Mouse (Mus musculus) kidney, adult 2 months (tissue): Measurements from ENCODE around the gene Cnnm2. TPM values are rescaled to one million over a fixed set of nuclear protein-coding genes. Genes with fewer than 3 reads are reported as not detected.

ENCODE experiments used
- DNase-seq: peaks from one replicate; pipeline ENCODE4 v3.0.0; 2021
- H3K27ac ChIP-seq: fragments of 200-500 bp; 2 replicates; pipeline ENCODE4 v1.5.1; 2012; ENCODE audit warnings: low read depth, low read length, control low read depth, inconsistent platforms; ENCODE audit not compliant: insufficient read depth
- H3K27me3 ChIP-seq: fragments of 200-500 bp; replicated peaks from 2 replicates; pipeline ENCODE4 v1.6.1; 2012; ENCODE audit warnings: mild to moderate bottlenecking, moderate library complexity, low read length, inconsistent platforms; ENCODE audit not compliant: control insufficient read depth, insufficient read depth
- H3K36me3 ChIP-seq: fragments of 200-500 bp; 2 replicates; pipeline ENCODE4 v1.6.1; 2012; ENCODE audit warnings: mild to moderate bottlenecking, moderate library complexity, low read length, inconsistent platforms; ENCODE audit not compliant: control insufficient read depth, insufficient read depth
- H3K4me1 ChIP-seq: fragments of 200-500 bp; 2 replicates; pipeline ENCODE4 v1.6.1; 2011; ENCODE audit warnings: low read length; ENCODE audit not compliant: control insufficient read depth, insufficient read depth
- H3K4me3 ChIP-seq: fragments of 200-500 bp; 2 replicates; pipeline ENCODE4 v1.5.1; 2011; ENCODE audit warnings: mild to moderate bottlenecking, low read depth, low read length, control low read depth; ENCODE audit not compliant: insufficient read depth
- CTCF ChIP-seq: fragments of 200-500 bp; conservative IDR thresholded peaks from 2 replicates; pipeline ENCODE4 v1.5.1; 2011; ENCODE audit warnings: low read depth, mild to moderate bottlenecking, control low read depth, low read length, moderate library complexity, mixed read lengths; ENCODE audit not compliant: insufficient read depth, insufficient read length
- POLR2A ChIP-seq: fragments of 200-500 bp; IDR thresholded peaks from one replicate; pipeline ENCODE4 v1.6.1; 2011; ENCODE audit warnings: low read depth, low read length, control low read depth
- WGBS: fragments of 180-500 bp; shearing (Covaris S2); methylation state at CpG from one replicate; pipeline ENCODE4 v1.1.7; 2018; 5-methylcytosine and 5-hydroxymethylcytosine counted together
- polyA plus RNA-seq: library from polyadenylated mRNA; depleted of rRNA; stranded (reverse); fragments of >200 nt; gene quantifications from 2 replicates; pipeline ENCODE4 v1.2.3, GENCODE M21; 2012

The Cnnm2 gene
- polyA plus RNA-seq, 1 experiment: 26.4 TPM

DNA sequence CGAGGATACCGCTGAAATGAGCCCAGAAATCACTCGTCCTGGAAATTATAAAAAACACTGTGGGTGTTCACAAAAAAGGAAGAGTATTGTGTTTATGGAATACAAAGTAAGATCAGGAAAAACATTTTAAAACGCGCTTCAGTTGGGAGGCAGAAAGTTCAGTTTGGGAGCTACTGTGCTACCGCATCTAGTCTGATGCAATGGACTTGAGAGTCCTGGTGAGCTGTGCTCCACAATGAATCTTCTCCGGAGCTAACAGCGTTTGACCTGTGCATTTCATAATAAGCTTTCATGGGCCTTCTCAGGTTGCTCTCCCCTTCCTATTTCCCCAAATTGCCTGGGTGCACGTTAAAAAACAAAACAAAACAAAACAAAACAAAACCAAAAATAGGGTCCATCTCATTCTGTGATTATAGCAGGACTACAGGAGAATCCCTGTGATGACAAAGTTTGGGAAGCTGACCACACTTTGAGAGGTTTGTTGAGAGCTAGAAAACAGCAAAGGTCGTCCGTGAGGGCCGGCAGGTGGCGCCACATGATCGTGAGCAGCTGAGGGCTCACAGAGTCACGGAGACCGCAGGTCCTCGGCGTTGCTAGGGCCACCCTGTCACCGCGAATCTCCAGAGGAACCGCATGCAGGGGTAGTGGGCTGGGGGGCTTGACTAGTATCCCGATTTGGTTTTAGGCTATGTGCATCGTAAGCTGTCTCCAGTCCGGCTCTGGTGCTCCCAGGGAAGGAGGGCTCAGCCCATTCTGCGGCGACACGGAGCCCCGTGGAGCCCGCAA lies 828 bp upstream of the Cnnm2 start:
- DNase-seq: peak; percentile 93
- H3K4me3 ChIP-seq: peak overlapping the region; percentile 44
- H3K4me1 ChIP-seq: peaks cover 17% of the 10 kb centered on the region; the same call in 1 of the 2 replicates
- peak overlapping the region; percentile 26; the same call in 1 of the 2 replicates for H3K27ac ChIP-seq
- TF ChIP-seq CTCF: peak; percentile 97
- TF ChIP-seq POLR2A: no peak
- H3K36me3 ChIP-seq: no peaks in the 10 kb centered on the region
- no peaks in the 10 kb centered on the region for H3K27me3 ChIP-seq
- WGBS: 19% methylated on average over 29 of the region's 29 CpGs

DNA sequence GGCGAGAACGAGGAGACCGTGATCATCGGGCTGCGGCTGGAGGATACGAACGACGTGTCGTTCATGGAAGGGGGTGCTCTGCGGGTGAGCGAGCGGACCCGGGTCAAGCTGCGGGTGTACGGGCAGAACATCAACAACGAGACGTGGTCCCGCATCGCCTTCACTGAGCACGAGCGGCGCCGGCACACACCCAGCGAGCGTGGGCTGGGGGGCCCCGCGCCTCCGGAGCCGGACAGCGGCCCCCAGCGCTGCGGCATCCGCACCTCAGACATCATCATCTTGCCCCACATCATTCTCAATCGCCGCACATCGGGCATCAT lies 535 bp downstream of the Cnnm2 start:
- Histone ChIP-seq H3K27me3 (no peaks in the 10 kb centered on the region), H3K27ac (peak overlapping the region; percentile 13), H3K4me1 (peaks cover 17% of the 10 kb centered on the region; the same call in 1 of the 2 replicates), H3K36me3 (no peaks in the 10 kb centered on the region), H3K4me3 (peak overlapping the region; percentile 63)
- no peak for TF ChIP-seq CTCF
- TF ChIP-seq POLR2A: no peak
- no peak for DNase-seq
- WGBS: 0% methylated on average over 36 of the region's 36 CpGs

DNA sequence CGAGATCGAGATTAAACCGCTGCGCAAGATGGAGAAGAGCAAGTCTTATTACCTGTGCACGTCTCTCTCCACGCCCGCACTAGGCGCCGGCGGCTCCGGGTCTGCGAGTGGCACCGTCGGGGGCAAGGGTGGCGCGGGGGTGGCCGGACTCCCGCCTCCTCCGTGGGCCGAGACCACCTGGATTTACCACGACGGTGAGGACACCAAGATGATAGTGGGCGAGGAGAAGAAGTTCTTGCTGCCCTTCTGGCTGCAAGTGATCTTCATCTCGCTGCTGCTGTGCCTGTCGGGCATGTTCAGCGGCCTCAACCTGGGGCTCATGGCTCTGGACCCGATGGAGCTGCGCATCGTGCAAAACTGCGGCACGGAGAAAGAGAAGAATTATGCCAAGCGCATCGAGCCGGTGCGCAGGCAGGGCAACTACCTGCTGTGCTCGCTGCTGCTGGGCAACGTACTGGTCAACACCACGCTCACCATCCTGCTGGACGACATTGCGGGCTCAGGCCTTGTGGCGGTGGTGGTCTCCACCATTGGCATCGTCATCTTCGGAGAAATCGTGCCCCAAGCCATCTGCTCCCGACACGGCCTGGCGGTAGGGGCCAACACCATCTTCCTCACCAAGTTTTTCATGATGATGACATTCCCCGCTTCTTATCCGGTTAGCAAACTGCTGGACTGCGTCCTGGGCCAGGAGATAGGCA lies 1.0 kb downstream of the Cnnm2 start:
- H3K27ac ChIP-seq: 0 out of 2 replicates have a peak overlapping the region, but pooled peaks have one; percentile 4
- 1% methylated on average over 50 of the region's 50 CpGs for WGBS

DNA sequence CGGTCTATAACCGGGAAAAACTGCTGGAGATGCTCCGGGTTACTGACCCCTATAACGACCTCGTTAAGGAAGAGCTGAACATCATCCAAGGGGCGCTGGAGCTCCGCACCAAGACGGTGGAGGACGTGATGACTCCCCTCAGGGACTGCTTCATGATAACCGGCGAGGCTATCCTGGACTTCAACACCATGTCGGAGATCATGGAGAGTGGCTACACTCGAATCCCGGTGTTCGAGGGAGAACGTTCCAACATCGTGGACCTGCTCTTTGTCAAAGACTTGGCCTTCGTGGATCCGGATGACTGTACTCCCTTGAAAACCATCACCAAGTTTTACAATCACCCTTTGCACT lies 1.6 kb downstream of the Cnnm2 start:
- H3K4me1 ChIP-seq: peaks cover 17% of the 10 kb centered on the region; the same call in 1 of the 2 replicates
- H3K4me3 ChIP-seq: peak overlapping the region; percentile 63
- TF ChIP-seq POLR2A (no peak), CTCF (no peak)
- H3K36me3 ChIP-seq: no peaks in the 10 kb centered on the region
- no peaks in the 10 kb centered on the region for H3K27me3 ChIP-seq
- no peak overlapping the region for H3K27ac ChIP-seq
- WGBS: 11% methylated on average over 19 of the region's 19 CpGs
- peak; percentile 28 for DNase-seq

More for the DNA sequence above, 1.0 kb downstream of the Cnnm2 start:
- Histone ChIP-seq H3K4me1 (peaks cover 17% of the 10 kb centered on the region; the same call in 1 of the 2 replicates), H3K36me3 (no peaks in the 10 kb centered on the region), H3K27me3 (no peaks in the 10 kb centered on the region), H3K4me3 (peak overlapping the region; percentile 63)
- DNase-seq: peak; percentile 33
- no peak for TF ChIP-seq CTCF

DNA sequence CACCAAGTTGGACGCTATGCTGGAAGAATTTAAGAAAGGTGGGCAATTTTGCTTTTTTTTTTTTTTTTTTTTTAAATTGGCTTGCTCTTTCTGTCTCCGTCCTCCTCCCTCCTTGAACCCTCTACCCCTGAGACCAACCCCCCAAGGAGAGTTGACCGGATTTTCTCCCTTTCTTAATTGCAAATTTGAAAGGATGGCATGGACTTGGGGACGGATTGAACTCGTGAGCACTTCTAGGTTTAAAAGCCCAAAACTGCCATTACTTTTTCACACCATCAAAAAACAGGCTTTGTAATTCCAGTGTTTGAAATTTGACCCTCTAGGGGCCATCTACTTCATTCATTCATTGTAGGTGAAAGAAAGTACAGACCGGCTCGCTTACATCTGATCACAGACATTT lies 2.0 kb downstream of the Cnnm2 start:
- Histone ChIP-seq H3K36me3 (no peaks in the 10 kb centered on the region), H3K4me3 (peak overlapping the region; percentile 63), H3K4me1 (peaks cover 17% of the 10 kb centered on the region; the same call in 1 of the 2 replicates), H3K27ac (no peak overlapping the region), H3K27me3 (no peaks in the 10 kb centered on the region)
- DNase-seq: no peak
- TF ChIP-seq CTCF (no peak), POLR2A (no peak)
- WGBS: 40% methylated on average over 7 of the region's 7 CpGs

DNA sequence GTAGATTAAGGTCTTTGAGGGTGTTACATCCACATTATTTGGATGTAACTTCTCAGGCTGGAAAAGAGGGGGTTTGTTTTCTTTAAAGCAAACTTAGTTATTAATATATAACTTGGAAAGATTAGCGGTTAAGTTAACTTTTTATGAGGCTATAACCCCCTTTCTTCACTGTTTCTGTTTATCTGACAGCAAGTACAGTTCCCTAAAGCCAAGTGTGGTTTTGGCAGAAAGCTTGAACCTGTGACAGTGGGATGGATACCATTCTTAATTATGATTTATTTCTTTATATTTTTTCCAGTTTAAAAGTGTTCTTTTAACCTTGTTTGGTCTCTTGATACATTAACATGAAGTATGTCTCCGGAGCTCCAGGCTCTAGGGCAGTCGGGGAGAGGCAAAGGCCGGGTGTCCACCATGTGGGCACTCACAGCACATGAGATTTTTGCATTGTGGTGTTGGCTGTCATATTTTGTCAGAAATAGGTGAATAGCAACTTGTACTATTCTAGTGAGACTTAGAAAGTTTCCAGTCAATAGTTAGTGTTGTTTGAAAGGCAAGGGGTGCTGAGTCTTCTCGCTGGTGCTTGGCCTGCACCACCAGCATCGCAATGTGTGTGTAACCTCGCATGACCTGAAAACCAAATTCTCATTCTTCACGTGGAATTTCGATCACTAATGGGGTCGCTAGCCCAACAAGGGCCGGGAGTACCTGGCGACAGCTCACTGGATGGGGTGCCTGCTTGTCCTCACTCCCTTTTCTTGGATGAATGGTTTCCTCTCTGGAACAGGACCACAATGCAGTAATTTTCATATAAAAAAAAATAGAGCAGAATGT lies 2.8 kb downstream of the Cnnm2 start:
- Histone ChIP-seq H3K27me3 (no peaks in the 10 kb centered on the region), H3K4me1 (peaks cover 21% of the 10 kb centered on the region; the same call in 1 of the 2 replicates), H3K36me3 (no peaks in the 10 kb centered on the region), H3K27ac (no peak overlapping the region), H3K4me3 (peak overlapping the region; percentile 40)
- WGBS: 38% methylated on average over 12 of the region's 12 CpGs
- TF ChIP-seq POLR2A (no peak), CTCF (no peak)
- DNase-seq: no peak
